Mouse (Mus musculus): ENCODE data around the gene Cd200r3.

- TF ChIP-seq CTCF (IDR thresholded peaks at IDR 0.05; ENCODE audit: low read depth) (no peak), EP300 (IDR thresholded peaks at IDR 0.05; ENCODE audit: low read depth) (no peak)
Measured at GRCm38 (mm10) chr16:44966891-44967290, 23.4 kb downstream of the Cd200r3 start.

All from liver, embryonic 14.5 days (tissue).